Mouse (Mus musculus): ENCODE results near the gene Plekha3. TPM values are rescaled to one million over a fixed set of nuclear protein-coding genes. Genes with fewer than 3 reads are reported as not detected.

Gene Plekha3
- polyA plus RNA-seq, 1 experiment from 2014 or later, result 10.5 TPM

- Histone ChIP-seq H3K4me1 (no peaks in the 10 kb centered on the region), H3K4me2 (no peak overlapping the region), H3K4me3 (no peak overlapping the region), H3K9me3 (no peaks in the 10 kb centered on the region), H3K27ac (no peak overlapping the region), H3K36me3 (replicated peaks) (peaks cover 41% of the 10 kb centered on the region), H3K27me3 (replicated peaks) (no peaks in the 10 kb centered on the region), H3K9ac (no peak overlapping the region)
- ATAC-seq (replicated peaks), result no peak
- WGBS, result 92% methylated on average over 3 of the region's 3 CpGs
Observed at GRCm38 (mm10) chr2:76686986-76687385, 11.9 kb downstream of the Plekha3 start.

DNA sequence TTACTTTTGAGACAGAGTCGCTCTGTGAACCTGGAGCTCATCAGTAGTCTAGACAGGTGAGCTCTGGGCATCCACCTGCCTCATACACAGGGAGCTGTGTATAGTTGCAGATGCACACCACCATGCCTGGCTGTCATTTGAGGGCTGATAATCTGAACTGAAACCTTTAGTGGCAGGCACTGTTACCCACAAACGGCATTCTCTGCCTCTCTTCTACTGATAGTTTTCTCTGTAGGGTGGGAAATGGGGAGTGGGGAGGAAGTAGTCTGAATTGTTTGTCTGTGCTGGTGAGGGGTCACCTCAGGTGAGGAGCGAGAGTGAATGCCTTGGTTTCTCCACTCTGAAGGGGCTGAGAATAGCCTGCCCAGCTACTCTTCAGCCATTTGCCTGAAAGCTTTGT, 12.5 kb downstream of the Plekha3 start:
- Histone ChIP-seq H3K36me3 (replicated peaks) (peaks cover 41% of the 10 kb centered on the region), H3K9me3 (no peaks in the 10 kb centered on the region), H3K27me3 (replicated peaks) (no peaks in the 10 kb centered on the region), H3K4me1 (no peaks in the 10 kb centered on the region), H3K27ac (no peak overlapping the region), H3K9ac (no peak overlapping the region), H3K4me3 (no peak overlapping the region), H3K4me2 (no peak overlapping the region)
- 89% methylated on average over 3 of the region's 3 CpGs for WGBS
- ATAC-seq (replicated peaks), result no peak

- H3K4me3 ChIP-seq, result no peak overlapping the region
- H3K36me3 ChIP-seq (replicated peaks), result peaks cover 36% of the 10 kb centered on the region
- no peak for ATAC-seq (replicated peaks)
- no peaks in the 10 kb centered on the region for H3K9me3 ChIP-seq
- no peak overlapping the region for H3K4me2 ChIP-seq
- 85% methylated on average over 7 of the region's 7 CpGs for WGBS
- no peaks in the 10 kb centered on the region for H3K27me3 ChIP-seq (replicated peaks)
- no peaks in the 10 kb centered on the region for H3K4me1 ChIP-seq
- no peak overlapping the region for H3K27ac ChIP-seq
- H3K9ac ChIP-seq, result no peak overlapping the region
Observed at GRCm38 (mm10) chr2:76688162-76688561, 13.1 kb downstream of the Plekha3 start.

DNA sequence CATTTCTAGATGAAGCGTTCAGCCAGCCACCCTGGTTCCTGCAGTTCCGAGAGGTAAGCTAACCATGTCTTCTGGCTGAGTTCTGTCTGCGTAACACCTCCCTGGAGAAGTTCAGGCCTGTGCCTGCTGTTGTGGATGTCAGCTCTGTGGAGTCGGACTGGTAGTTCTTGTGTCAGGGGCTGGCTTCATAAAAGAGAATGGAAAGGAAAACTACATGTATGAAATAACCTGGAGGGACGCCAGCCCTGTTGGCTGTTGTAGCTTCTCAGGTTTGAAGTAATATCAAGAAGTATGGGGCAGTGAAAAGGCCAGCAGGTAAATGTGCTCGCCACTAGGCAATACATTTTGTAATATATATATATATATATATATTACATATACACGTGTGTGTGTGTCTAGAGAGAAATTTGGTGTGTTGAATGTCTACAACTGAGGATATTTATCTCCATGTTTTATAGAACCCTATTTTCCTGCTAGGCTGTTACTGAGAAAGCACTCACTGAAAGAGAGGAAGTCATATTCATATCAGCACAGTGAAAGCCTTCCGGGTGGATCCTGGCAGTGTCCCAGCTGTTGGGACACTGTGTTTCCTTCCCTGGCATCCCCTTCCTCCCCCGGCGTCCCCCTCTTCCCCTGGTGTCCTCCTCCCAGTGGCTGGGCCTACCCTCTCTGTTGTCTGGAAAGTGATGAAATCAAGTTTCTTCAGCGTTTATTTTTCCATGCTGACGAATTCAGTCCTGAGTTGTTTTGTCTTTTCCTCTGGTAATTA, 15.5 kb downstream of the Plekha3 start:
- H3K4me1 ChIP-seq, result no peaks in the 10 kb centered on the region
- no peak for ATAC-seq (replicated peaks)
- no peaks in the 10 kb centered on the region for H3K27me3 ChIP-seq (replicated peaks)
- peaks cover 37% of the 10 kb centered on the region for H3K36me3 ChIP-seq (replicated peaks)
- no peak overlapping the region for H3K9ac ChIP-seq
- H3K4me3 ChIP-seq, result no peak overlapping the region
- no peak overlapping the region for H3K27ac ChIP-seq
- no peaks in the 10 kb centered on the region for H3K9me3 ChIP-seq
- H3K4me2 ChIP-seq, result no peak overlapping the region
- WGBS, result 90% methylated on average over 12 of the region's 12 CpGs

GRCm38 (mm10) chr2:76693765-76694164, 18.7 kb downstream of the Plekha3 start:
- WGBS, result 89% methylated on average over 5 of the region's 5 CpGs

DNA sequence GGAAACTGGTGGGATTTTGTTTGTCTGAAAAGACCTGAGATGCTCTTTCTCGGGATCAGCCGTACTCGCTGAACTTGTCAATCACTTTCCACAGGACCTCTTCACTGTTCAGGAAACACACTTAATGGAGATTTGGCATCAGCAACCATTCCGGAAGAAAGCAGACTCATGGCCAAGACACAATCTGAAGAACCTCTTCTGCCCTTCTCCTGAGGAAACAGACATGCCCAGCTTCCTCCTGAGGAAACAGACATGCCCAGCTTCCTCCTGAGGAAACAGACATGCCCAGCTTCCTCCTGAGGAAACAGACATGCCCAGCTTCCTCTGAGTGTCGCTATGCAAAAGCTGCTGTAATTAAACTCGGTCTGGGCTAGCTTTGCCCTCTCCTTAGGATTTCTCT, 20.2 kb downstream of the Plekha3 start:
- no peak overlapping the region for H3K4me3 ChIP-seq
- H3K4me2 ChIP-seq, result no peak overlapping the region
- no peak overlapping the region for H3K27ac ChIP-seq
- peaks cover 27% of the 10 kb centered on the region; the same call in 1 of the 2 replicates for H3K36me3 ChIP-seq (replicated peaks)
- no peaks in the 10 kb centered on the region for H3K27me3 ChIP-seq (replicated peaks)
- WGBS, result 87% methylated on average over 6 of the region's 6 CpGs
- no peaks in the 10 kb centered on the region for H3K4me1 ChIP-seq
- H3K9me3 ChIP-seq, result no peaks in the 10 kb centered on the region
- no peak overlapping the region for H3K9ac ChIP-seq
- no peak for ATAC-seq (replicated peaks)

More at GRCm38 (mm10) chr2:76693765-76694164, 18.7 kb downstream of the Plekha3 start:
- Histone ChIP-seq H3K4me1 (no peaks in the 10 kb centered on the region), H3K36me3 (replicated peaks) (peaks cover 27% of the 10 kb centered on the region; the same call in 1 of the 2 replicates), H3K4me3 (no peak overlapping the region), H3K9ac (no peak overlapping the region), H3K4me2 (no peak overlapping the region), H3K9me3 (no peaks in the 10 kb centered on the region), H3K27me3 (replicated peaks) (no peaks in the 10 kb centered on the region), H3K27ac (no peak overlapping the region)
- no peak for ATAC-seq (replicated peaks)

DNA sequence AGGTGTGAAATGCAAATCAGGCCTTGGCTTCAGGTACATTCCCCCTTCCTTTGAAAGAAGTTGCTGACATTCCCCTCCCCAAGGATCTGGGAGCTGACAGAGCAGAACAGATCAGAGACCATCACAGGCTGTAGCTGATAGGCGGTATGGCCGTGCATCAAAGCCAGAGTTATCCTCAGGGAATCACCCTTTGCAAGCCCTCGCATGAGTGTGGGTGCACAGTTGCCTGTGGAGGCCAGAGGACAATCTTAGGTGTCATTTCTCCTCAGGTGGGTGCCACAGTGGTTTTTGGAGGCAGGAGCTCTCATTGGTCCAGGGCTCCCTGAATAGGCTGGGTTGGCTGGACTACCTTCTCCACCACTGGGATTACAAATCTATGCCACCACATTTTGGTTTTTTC, 27.1 kb downstream of the Plekha3 start:
- H3K4me2 ChIP-seq, result no peak overlapping the region
- H3K36me3 ChIP-seq (replicated peaks), result 0 out of 2 replicates have a peak, but pooled peaks cover 3% of the 10 kb centered on the region
- no peak overlapping the region for H3K27ac ChIP-seq
- H3K4me1 ChIP-seq, result no peaks in the 10 kb centered on the region
- no peaks in the 10 kb centered on the region for H3K27me3 ChIP-seq (replicated peaks)
- H3K9ac ChIP-seq, result no peak overlapping the region
- H3K4me3 ChIP-seq, result no peak overlapping the region
- no peak for ATAC-seq (replicated peaks)
- H3K9me3 ChIP-seq, result no peaks in the 10 kb centered on the region
- WGBS, result 87% methylated on average over 3 of the region's 3 CpGs

- Histone ChIP-seq H3K4me2 (no peak overlapping the region), H3K9me3 (no peaks in the 10 kb centered on the region), H3K4me1 (no peaks in the 10 kb centered on the region), H3K27me3 (replicated peaks) (no peaks in the 10 kb centered on the region), H3K4me3 (no peak overlapping the region), H3K36me3 (replicated peaks) (0 out of 2 replicates have a peak, but pooled peaks cover 3% of the 10 kb centered on the region), H3K27ac (no peak overlapping the region), H3K9ac (no peak overlapping the region)
- no peak for ATAC-seq (replicated peaks)
- 86% methylated on average over 5 of the region's 5 CpGs for WGBS
Observed at GRCm38 (mm10) chr2:76702751-76703150, 27.7 kb downstream of the Plekha3 start.

- no peaks in the 10 kb centered on the region for H3K27me3 ChIP-seq (replicated peaks)
- ATAC-seq (replicated peaks), result no peak
- H3K9ac ChIP-seq, result no peak overlapping the region
- no peak overlapping the region for H3K4me2 ChIP-seq
- no peaks in the 10 kb centered on the region for H3K4me1 ChIP-seq
- no peak overlapping the region for H3K4me3 ChIP-seq
- peaks cover 8% of the 10 kb centered on the region for H3K9me3 ChIP-seq
- 83% methylated on average over 13 of the region's 13 CpGs for WGBS
- no peak overlapping the region for H3K27ac ChIP-seq
- H3K36me3 ChIP-seq (replicated peaks), result peaks cover 13% of the 10 kb centered on the region
Observed at GRCm38 (mm10) chr2:76705655-76706054, 30.6 kb downstream of the Plekha3 start.

DNA sequence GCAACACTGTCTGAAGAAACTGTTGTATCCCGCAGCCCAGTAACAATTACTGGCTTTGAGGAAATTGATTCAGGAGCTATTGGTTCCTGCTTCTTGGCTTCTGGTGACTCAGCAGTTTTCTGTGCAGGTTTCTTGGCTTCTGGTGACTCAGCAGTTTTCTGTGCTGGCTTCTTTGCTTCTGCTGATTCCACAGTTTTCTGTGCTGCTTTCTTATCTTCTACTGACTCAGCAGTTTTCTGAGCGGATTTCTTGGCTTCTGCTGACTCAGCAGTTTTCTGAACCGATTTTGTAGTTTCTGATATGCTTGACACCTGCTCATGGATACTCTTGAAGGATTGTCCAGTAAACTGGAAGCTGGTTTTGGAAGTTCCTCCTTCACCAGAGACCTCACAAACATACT, 33.4 kb downstream of the Plekha3 start:
- no peaks in the 10 kb centered on the region for H3K27me3 ChIP-seq (replicated peaks)
- WGBS, result 92% methylated on average over 3 of the region's 3 CpGs
- ATAC-seq (replicated peaks), result no peak

GRCm38 (mm10) chr2:76714984-76715383, 39.9 kb downstream of the Plekha3 start:
- Histone ChIP-seq H3K4me3 (no peak overlapping the region), H3K4me2 (no peak overlapping the region), H3K4me1 (no peaks in the 10 kb centered on the region), H3K9ac (no peak overlapping the region), H3K36me3 (replicated peaks) (peaks cover 22% of the 10 kb centered on the region), H3K27me3 (replicated peaks) (no peaks in the 10 kb centered on the region), H3K9me3 (peaks cover 26% of the 10 kb centered on the region), H3K27ac (no peak overlapping the region)
- ATAC-seq (replicated peaks), result no peak
- 72% methylated on average over 8 of the region's 8 CpGs for WGBS

More for the DNA sequence above, 33.4 kb downstream of the Plekha3 start:
- no peak overlapping the region for H3K9ac ChIP-seq
- H3K27ac ChIP-seq, result no peak overlapping the region
- peaks cover 18% of the 10 kb centered on the region for H3K36me3 ChIP-seq (replicated peaks)
- no peak overlapping the region for H3K4me2 ChIP-seq
- no peak overlapping the region for H3K4me3 ChIP-seq
- H3K4me1 ChIP-seq, result no peaks in the 10 kb centered on the region
- peaks cover 25% of the 10 kb centered on the region for H3K9me3 ChIP-seq

DNA sequence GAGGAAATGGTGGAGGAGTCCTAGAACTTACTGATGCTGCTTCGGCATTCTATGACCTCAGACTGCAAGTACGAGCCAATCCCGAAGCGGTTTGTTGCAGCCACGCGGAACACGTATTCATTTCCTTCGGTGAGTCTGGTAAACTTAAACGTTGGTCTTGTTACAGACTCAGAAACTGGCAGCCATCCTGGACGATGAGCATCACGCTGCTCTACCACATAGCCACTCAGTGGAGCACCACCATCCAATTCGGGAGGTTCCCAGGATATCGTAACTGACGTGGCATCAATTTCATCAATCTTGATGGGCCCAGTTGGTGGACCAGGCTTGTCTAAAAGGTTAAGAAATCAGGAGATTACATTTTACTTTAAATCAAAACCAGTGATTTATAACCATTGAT, 44.6 kb downstream of the Plekha3 start:
- 97% methylated on average over 14 of the region's 14 CpGs for WGBS
- no peak for ATAC-seq (replicated peaks)
- Histone ChIP-seq H3K36me3 (replicated peaks) (peaks cover 4% of the 10 kb centered on the region; the same call in 1 of the 2 replicates), H3K4me2 (no peak overlapping the region), H3K27me3 (replicated peaks) (no peaks in the 10 kb centered on the region), H3K4me3 (no peak overlapping the region), H3K4me1 (no peaks in the 10 kb centered on the region), H3K9ac (no peak overlapping the region), H3K9me3 (0 out of 2 replicates have a peak, but pooled peaks cover 4% of the 10 kb centered on the region), H3K27ac (no peak overlapping the region)
